Mouse (Mus musculus) liver, postnatal 0 days (tissue): ENCODE data around the gene Acbd5. TPM values are rescaled to one million over a fixed set of nuclear protein-coding genes. Genes with fewer than 3 reads are reported as not detected.

Source experiments
- ATAC-seq: fragments of 200-750 bp; cut with Nextera tagmentation; 2 replicates; pipeline ENCODE4 v1.8.0; 2017; ENCODE audit warnings: mild to moderate bottlenecking, moderate library complexity
- DNase-seq: peaks from one replicate; pipeline ENCODE4 v3.0.0-alpha.2; 2016
- H3K27ac ChIP-seq: fragments of 300-500 bp; sonication (generic); 2 replicates; pipeline ENCODE4 v1.5.1; 2014; ENCODE audit warnings: antibody characterized with exemption, moderate library complexity, mild to moderate bottlenecking, low read depth
- H3K27me3 ChIP-seq: fragments of 300-500 bp; sonication (generic); 2 replicates; pipeline ENCODE4 v1.6.1; 2014; ENCODE audit warnings: low read length, control low read depth, mixed read lengths; ENCODE audit not compliant: insufficient read depth
- H3K36me3 ChIP-seq: fragments of 300-500 bp; sonication (generic); replicated peaks from 2 replicates; pipeline ENCODE4 v1.6.1; 2014; ENCODE audit warnings: mild to moderate bottlenecking, control low read depth, low read length, moderate library complexity, mixed read lengths; ENCODE audit not compliant: insufficient read depth
- H3K4me1 ChIP-seq: fragments of 300-500 bp; sonication (generic); 2 replicates; pipeline ENCODE4 v1.6.1; 2014; ENCODE audit warnings: antibody characterized with exemption, mild to moderate bottlenecking, control low read depth; ENCODE audit not compliant: insufficient read depth
- H3K4me2 ChIP-seq: fragments of 300-500 bp; sonication (generic); 2 replicates; pipeline ENCODE4 v1.6.1; 2014; ENCODE audit warnings: low read depth, mild to moderate bottlenecking, low read length, moderate library complexity, mixed read lengths
- H3K4me3 ChIP-seq: fragments of 300-500 bp; sonication (generic); 2 replicates; pipeline ENCODE4 v1.5.1; 2014; ENCODE audit warnings: low read depth, low read length
- H3K9ac ChIP-seq: fragments of 300-500 bp; sonication (generic); replicated peaks from 2 replicates; pipeline ENCODE4 v1.6.1; 2014; ENCODE audit warnings: mild to moderate bottlenecking, moderate library complexity
- H3K9me3 ChIP-seq: fragments of 300-500 bp; sonication (generic); 2 replicates; pipeline ENCODE4 v1.6.1; 2016; ENCODE audit warnings: mild to moderate bottlenecking, control low read depth, low read length, mixed read lengths
- CTCF ChIP-seq: sonication (generic); IDR thresholded peaks from 2 replicates; pipeline ENCODE4 v1.5.1; 2016; ENCODE audit warnings: antibody characterized with exemption, low read depth
- EP300 ChIP-seq: IDR thresholded peaks from 2 replicates; pipeline ENCODE4 v1.6.1; 2016; ENCODE audit warnings: antibody characterized with exemption, low read depth, mild to moderate bottlenecking
- WGBS: fragments of 180-500 bp; shearing (Covaris S2); extraction: QIAGEN DNeasy Blood & Tissue Kit; methylation state at CpG from one replicate; pipeline ENCODE4 v1.1.7; 2014; ENCODE audit not compliant: insufficient replicate concordance; 5-methylcytosine and 5-hydroxymethylcytosine counted together
- polyA plus RNA-seq: library from polyadenylated mRNA; unstranded; fragments of >200 nt; fragmentation: Nextera tagmentation; extraction: Ambion mirVana; gene quantifications from 2 replicates; pipeline ENCODE4 v1.2.1, GENCODE M21; 2015

Gene Acbd5
- polyA plus RNA-seq, 1 experiment from 2014 or later, result 38.3 TPM

DNA sequence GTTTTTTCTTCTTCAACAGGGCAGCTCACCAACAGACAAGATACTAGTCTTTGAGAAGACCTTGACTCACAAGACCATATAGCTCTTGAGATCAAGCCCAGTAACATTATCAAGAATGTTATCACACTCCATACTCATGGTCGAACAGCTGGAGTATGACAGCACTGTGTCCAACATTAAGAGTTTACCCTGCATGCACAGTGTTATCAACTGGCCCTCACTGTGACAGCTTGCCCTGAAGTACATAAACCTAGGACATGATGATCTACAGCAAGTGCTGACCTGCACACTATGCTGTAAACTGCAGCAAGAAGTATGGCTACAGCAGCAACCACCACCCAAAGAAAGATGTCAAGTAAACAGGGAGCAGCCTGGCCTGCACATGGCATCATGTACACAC lies 41.6 kb upstream of the Acbd5 start:
- 31% methylated on average over 1 of the region's 1 CpGs for WGBS
- no peak for DNase-seq
- no peak overlapping the region for H3K9ac ChIP-seq

DNA sequence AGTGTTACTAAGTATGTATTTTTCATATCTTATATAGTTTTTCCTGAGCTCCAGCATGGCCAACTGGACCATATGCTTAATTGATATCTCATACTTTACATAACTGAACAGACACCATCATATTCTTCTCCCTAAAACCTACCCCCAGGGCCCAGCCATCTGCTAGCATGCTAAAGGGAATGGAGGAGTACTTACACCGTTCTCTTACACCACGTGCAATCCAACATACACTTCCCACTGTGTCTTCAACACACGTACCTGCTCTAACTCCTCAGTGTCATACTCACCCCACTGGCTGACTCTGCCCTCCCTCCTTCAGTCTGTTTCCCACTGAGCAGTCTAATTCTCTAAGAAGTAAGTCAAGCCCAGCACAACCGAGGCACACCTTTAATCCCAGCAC lies 39.1 kb upstream of the Acbd5 start:
- Histone ChIP-seq H3K4me2 (no peak overlapping the region), H3K36me3 (peaks cover 9% of the 10 kb centered on the region; the same call in 1 of the 2 replicates), H3K27me3 (no peaks in the 10 kb centered on the region), H3K9me3 (no peaks in the 10 kb centered on the region), H3K4me3 (no peak overlapping the region), H3K4me1 (peaks cover 23% of the 10 kb centered on the region), H3K27ac (no peak overlapping the region), H3K9ac (no peak overlapping the region)
- no peak for DNase-seq
- ATAC-seq, result no peak
- 93% methylated on average over 4 of the region's 4 CpGs for WGBS
- no peak for TF ChIP-seq EP300
- TF ChIP-seq CTCF, result no peak

More for the DNA sequence above, 41.6 kb upstream of the Acbd5 start:
- Histone ChIP-seq H3K27me3 (no peaks in the 10 kb centered on the region), H3K4me1 (peaks cover 39% of the 10 kb centered on the region), H3K9me3 (no peaks in the 10 kb centered on the region), H3K4me2 (no peak overlapping the region), H3K27ac (0 out of 2 replicates have a peak overlapping the region, but pooled peaks have one; percentile 45), H3K36me3 (0 out of 2 replicates have a peak, but pooled peaks cover 5% of the 10 kb centered on the region), H3K4me3 (no peak overlapping the region)
- peak; percentile 69 for ATAC-seq
- TF ChIP-seq EP300, result no peak

DNA sequence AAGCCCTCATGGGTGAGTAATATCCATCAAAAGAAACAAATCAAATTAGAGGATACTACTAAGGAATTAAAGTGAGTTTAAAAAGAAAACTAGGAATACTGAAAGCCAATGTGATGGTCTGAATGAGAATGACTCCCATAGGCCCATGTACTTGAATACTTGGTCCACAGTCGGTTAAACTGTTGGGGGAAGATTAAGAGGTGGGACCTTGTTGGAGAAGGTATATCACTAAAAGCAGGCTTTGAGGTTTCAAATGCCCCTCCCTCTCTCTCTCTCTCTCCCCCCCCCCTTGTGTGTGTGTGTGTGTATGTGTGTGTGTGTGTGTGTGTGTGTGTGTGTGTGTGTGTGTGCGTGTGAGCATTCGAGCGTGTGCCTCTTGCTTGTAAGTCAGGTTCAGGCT lies 37.3 kb upstream of the Acbd5 start:
- Histone ChIP-seq H3K36me3 (peaks cover 9% of the 10 kb centered on the region; the same call in 1 of the 2 replicates), H3K4me1 (peaks cover 13% of the 10 kb centered on the region), H3K9me3 (no peaks in the 10 kb centered on the region), H3K4me3 (no peak overlapping the region), H3K9ac (no peak overlapping the region), H3K4me2 (no peak overlapping the region), H3K27me3 (no peaks in the 10 kb centered on the region), H3K27ac (no peak overlapping the region)
- 0 out of 2 replicates have a peak, but pooled peaks have one; percentile 25 for ATAC-seq
- DNase-seq, result no peak
- WGBS, result 86% methylated on average over 4 of the region's 4 CpGs
- TF ChIP-seq CTCF (no peak), EP300 (no peak)

DNA sequence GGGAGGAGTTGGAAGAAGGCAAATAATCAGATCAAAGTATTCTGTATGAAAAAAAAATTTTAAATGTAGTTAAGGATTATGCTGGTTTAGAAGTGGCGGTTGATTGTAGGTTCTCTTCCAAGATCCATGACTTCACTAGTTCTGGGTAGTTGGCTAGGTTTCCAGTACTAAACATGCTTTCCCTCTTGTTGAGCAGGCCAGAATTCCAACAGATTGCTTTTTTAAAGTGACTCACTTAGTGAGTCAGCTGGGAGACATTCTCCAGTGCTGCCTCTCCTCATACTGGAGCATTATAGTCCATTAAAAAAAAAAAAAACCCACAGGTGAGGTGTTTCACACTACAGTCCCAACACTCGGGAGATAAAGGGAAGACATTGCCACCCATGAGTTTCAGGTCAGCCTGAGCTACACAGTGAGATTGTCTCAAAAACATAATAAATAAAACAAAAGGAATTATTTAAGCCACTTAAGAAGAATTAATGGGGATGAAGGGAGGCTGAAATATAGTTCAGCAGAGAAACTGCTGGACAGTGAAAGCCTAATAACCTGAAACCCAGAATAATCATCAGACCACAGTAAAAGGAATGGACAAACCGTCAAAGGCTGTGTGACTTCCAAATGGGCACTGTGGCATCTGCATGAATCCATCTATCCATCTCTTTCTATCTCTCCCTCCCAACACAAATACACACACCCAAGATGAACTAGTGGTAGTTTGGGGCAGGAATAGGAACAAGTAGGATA lies 33.1 kb upstream of the Acbd5 start:
- TF ChIP-seq EP300 (no peak), CTCF (no peak)
- DNase-seq, result no peak
- Histone ChIP-seq H3K36me3 (peaks cover 6% of the 10 kb centered on the region; the same call in 1 of the 2 replicates), H3K9ac (no peak overlapping the region), H3K4me1 (peaks cover 18% of the 10 kb centered on the region), H3K4me2 (no peak overlapping the region), H3K9me3 (no peaks in the 10 kb centered on the region), H3K4me3 (no peak overlapping the region), H3K27ac (no peak overlapping the region), H3K27me3 (no peaks in the 10 kb centered on the region)
- no peak for ATAC-seq
- WGBS, result 83% methylated on average over 3 of the region's 3 CpGs

DNA sequence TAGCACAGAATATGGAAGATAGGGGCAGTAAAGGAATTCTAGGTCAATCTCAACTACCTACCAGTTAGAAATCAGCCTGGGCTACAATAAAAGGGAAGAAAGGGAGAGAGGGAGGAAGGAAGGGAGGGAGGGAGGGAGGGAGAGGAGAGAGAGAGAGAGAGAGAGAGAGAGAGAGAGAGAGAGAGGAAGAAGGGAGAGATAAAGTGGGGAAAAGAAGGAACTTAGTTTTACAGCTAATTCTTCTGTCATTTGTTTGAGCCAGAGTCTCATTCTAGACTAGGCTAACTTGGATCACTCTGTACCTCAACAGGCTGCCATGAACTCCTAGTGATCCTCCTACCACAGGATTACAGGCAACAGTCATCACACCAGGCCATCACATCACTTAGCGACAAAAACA lies 32.5 kb upstream of the Acbd5 start:
- Histone ChIP-seq H3K27me3 (no peaks in the 10 kb centered on the region), H3K27ac (no peak overlapping the region), H3K4me2 (no peak overlapping the region), H3K36me3 (peaks cover 6% of the 10 kb centered on the region; the same call in 1 of the 2 replicates), H3K4me1 (peaks cover 18% of the 10 kb centered on the region), H3K9me3 (no peaks in the 10 kb centered on the region), H3K9ac (no peak overlapping the region), H3K4me3 (no peak overlapping the region)
- no peak for ATAC-seq
- TF ChIP-seq CTCF (no peak), EP300 (no peak)
- no peak for DNase-seq
- WGBS, result 96% methylated on average over 1 of the region's 1 CpGs

DNA sequence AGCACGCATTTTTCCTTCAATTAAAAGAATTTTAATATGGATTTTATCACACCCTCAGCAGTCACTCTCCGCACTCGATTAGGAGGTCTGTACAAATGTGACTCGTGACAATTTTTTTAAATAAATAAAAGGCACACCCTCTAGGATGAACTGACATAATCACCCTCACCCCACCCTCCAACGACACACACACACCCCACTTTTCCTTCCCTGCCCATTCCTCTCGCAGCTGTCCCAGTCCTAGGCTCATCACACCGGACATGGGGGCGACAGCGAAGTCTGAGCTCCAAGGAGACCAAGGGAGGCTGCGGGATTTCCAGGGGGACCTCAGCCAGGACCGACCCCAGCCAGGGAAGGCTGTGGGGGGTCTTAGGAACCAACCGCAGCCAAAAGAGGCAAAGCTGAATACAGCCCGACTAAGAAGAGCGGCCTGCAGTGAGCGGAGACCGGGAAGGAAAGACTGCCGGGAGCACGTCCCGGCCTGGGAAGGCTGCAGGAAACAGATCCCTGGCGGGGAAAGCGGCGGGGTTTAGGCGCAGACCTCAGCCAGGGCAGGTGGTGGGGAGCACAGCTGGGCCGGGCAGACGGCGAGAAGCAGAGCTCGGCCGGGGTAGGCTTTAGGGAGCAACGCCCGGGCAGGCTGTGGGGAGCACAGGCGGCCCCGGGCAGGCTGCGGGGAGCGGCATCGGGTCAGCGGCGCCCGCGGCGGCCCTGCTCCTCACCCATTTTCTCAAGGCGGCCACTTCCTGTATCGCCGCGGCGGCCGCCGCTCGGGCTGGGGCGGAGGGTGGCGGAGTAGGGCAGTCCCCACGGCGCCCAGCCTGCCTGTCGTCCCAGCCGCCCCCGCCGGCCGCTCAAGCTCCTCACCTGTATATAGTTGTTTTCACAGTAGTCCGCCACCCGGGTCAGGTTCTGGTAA lies 28.6 kb upstream of the Acbd5 start:
- Histone ChIP-seq H3K27ac (peak overlapping the region; percentile 98), H3K9ac (peak overlapping the region; percentile 93), H3K4me2 (peak overlapping the region; percentile 75), H3K27me3 (no peaks in the 10 kb centered on the region), H3K36me3 (no peaks in the 10 kb centered on the region), H3K9me3 (no peaks in the 10 kb centered on the region), H3K4me3 (peak overlapping the region; percentile 80), H3K4me1 (peaks cover 18% of the 10 kb centered on the region)
- under 1% methylated on average over 45 of the region's 59 CpGs for WGBS
- peak; percentile 56 for DNase-seq
- ATAC-seq, result peak; percentile 80
- TF ChIP-seq CTCF (no peak), EP300 (no peak)
